Mouse (Mus musculus): ENCODE measurements around the gene Polr2f. TPM values are rescaled to one million over a fixed set of nuclear protein-coding genes. Genes with fewer than 3 reads are reported as not detected.
A peak's percentile ranks its signal among the peaks of the same experiment; 100 is the strongest.

Gene Polr2f
- polyA plus RNA-seq, 1 experiment from 2014 or later, result 320 TPM

GRCm38 (mm10) chr15:79162822-79163221, 22.0 kb downstream of the Polr2f start:
- peaks cover 6% of the 10 kb centered on the region; the same call in 1 of the 2 replicates for H3K27me3 ChIP-seq (ENCODE audit: control insufficient read depth, insufficient read depth, low read length)
- H3K4me1 ChIP-seq (replicated peaks; ENCODE audit: control insufficient read depth, insufficient read depth), result no peaks in the 10 kb centered on the region
- H3K4me2 ChIP-seq (replicated peaks; ENCODE audit: low read depth), result no peak overlapping the region
- TF ChIP-seq CTCF (IDR thresholded peaks at IDR 0.05; ENCODE audit: low read depth) (peak; percentile 46), EP300 (optimal IDR thresholded peaks at IDR 0.05) (no peak)
- ATAC-seq (ENCODE audit: low FRiP score, low TSS enrichment) (no peak), DNase-seq (ENCODE audit: low spot score) (no peak)
- H3K9ac ChIP-seq (ENCODE audit: low read length), result no peak overlapping the region
- H3K4me3 ChIP-seq (ENCODE audit: low read depth, low read length), result peak overlapping the region; percentile 18; the same call in 1 of the 2 replicates
- no peak overlapping the region for H3K27ac ChIP-seq (replicated peaks)
- H3K36me3 ChIP-seq (ENCODE audit: control insufficient read depth, insufficient read depth, low read length), result no peaks in the 10 kb centered on the region
- H3K9me3 ChIP-seq (ENCODE audit: control insufficient read depth, low read length), result no peaks in the 10 kb centered on the region
- WGBS, result 37% methylated on average over 14 of the region's 14 CpGs

- no peak overlapping the region for H3K9ac ChIP-seq (ENCODE audit: low read length)
- peaks cover 6% of the 10 kb centered on the region; the same call in 1 of the 2 replicates for H3K27me3 ChIP-seq (ENCODE audit: control insufficient read depth, insufficient read depth, low read length)
Observed at GRCm38 (mm10) chr15:79164251-79164650, 23.4 kb downstream of the Polr2f start.

GRCm38 (mm10) chr15:79165140-79165539, 24.3 kb downstream of the Polr2f start, which contains the start of gene Sox10:
TSS of gene Sox10 (minus strand) at chr15:79165240.
- Histone ChIP-seq H3K4me3 (ENCODE audit: low read depth, low read length) (peak within 1 kb of the TSS; percentile 18; the same call in 1 of the 2 replicates), H3K9ac (ENCODE audit: low read length) (no peak within 1 kb of the TSS), H3K27ac (replicated peaks) (no peak within 1 kb of the TSS), H3K9me3 (ENCODE audit: control insufficient read depth, low read length) (no peaks in the 10 kb centered on the region), H3K36me3 (ENCODE audit: control insufficient read depth, insufficient read depth, low read length) (no peaks in the 10 kb centered on the region), H3K27me3 (ENCODE audit: control insufficient read depth, insufficient read depth, low read length) (peaks cover 6% of the 10 kb centered on the region; the same call in 1 of the 2 replicates), H3K4me2 (replicated peaks; ENCODE audit: low read depth) (no peak within 1 kb of the TSS), H3K4me1 (replicated peaks; ENCODE audit: control insufficient read depth, insufficient read depth) (no peaks in the 10 kb centered on the region)
- ATAC-seq (ENCODE audit: low FRiP score, low TSS enrichment), result no peak
- TF ChIP-seq CTCF (IDR thresholded peaks at IDR 0.05; ENCODE audit: low read depth) (no peak), EP300 (optimal IDR thresholded peaks at IDR 0.05) (no peak)
- 60% methylated on average over 5 of the region's 5 CpGs for WGBS
- DNase-seq (ENCODE audit: low spot score), result no peak

More at GRCm38 (mm10) chr15:79164251-79164650, 23.4 kb downstream of the Polr2f start:
- H3K27ac ChIP-seq (replicated peaks), result no peak overlapping the region
- WGBS, result 17% methylated on average over 15 of the region's 15 CpGs
- H3K36me3 ChIP-seq (ENCODE audit: control insufficient read depth, insufficient read depth, low read length), result no peaks in the 10 kb centered on the region
- H3K4me2 ChIP-seq (replicated peaks; ENCODE audit: low read depth), result no peak overlapping the region
- H3K4me3 ChIP-seq (ENCODE audit: low read depth, low read length), result peak overlapping the region; percentile 18; the same call in 1 of the 2 replicates
- H3K4me1 ChIP-seq (replicated peaks; ENCODE audit: control insufficient read depth, insufficient read depth), result no peaks in the 10 kb centered on the region
- DNase-seq (ENCODE audit: low spot score) (no peak), ATAC-seq (ENCODE audit: low FRiP score, low TSS enrichment) (no peak)
- H3K9me3 ChIP-seq (ENCODE audit: control insufficient read depth, low read length), result no peaks in the 10 kb centered on the region
- TF ChIP-seq CTCF (IDR thresholded peaks at IDR 0.05; ENCODE audit: low read depth) (no peak), EP300 (optimal IDR thresholded peaks at IDR 0.05) (no peak)

GRCm38 (mm10) chr15:79166712-79167111, 25.9 kb downstream of the Polr2f start:
- no peak overlapping the region for H3K27ac ChIP-seq (replicated peaks)
- H3K36me3 ChIP-seq (ENCODE audit: control insufficient read depth, insufficient read depth, low read length), result no peaks in the 10 kb centered on the region
- no peak overlapping the region for H3K9ac ChIP-seq (ENCODE audit: low read length)
- ATAC-seq (ENCODE audit: low FRiP score, low TSS enrichment) (no peak), DNase-seq (ENCODE audit: low spot score) (no peak)
- TF ChIP-seq EP300 (optimal IDR thresholded peaks at IDR 0.05) (no peak), CTCF (IDR thresholded peaks at IDR 0.05; ENCODE audit: low read depth) (no peak)
- WGBS, result 57% methylated on average over 8 of the region's 8 CpGs
- H3K27me3 ChIP-seq (ENCODE audit: control insufficient read depth, insufficient read depth, low read length), result peaks cover 6% of the 10 kb centered on the region; the same call in 1 of the 2 replicates
- no peaks in the 10 kb centered on the region for H3K9me3 ChIP-seq (ENCODE audit: control insufficient read depth, low read length)
- no peaks in the 10 kb centered on the region for H3K4me1 ChIP-seq (replicated peaks; ENCODE audit: control insufficient read depth, insufficient read depth)
- H3K4me2 ChIP-seq (replicated peaks; ENCODE audit: low read depth), result no peak overlapping the region
- no peak overlapping the region for H3K4me3 ChIP-seq (ENCODE audit: low read depth, low read length)

GRCm38 (mm10) chr15:79176905-79177304, 36.1 kb downstream of the Polr2f start:
- H3K9ac ChIP-seq (ENCODE audit: low read length), result no peak overlapping the region
- DNase-seq (ENCODE audit: low spot score) (no peak), ATAC-seq (ENCODE audit: low FRiP score, low TSS enrichment) (peak; percentile 42; the same call in 1 of the 2 replicates)
- no peak overlapping the region for H3K4me2 ChIP-seq (replicated peaks; ENCODE audit: low read depth)
- TF ChIP-seq EP300 (optimal IDR thresholded peaks at IDR 0.05) (no peak), CTCF (IDR thresholded peaks at IDR 0.05; ENCODE audit: low read depth) (no peak)
- H3K27me3 ChIP-seq (ENCODE audit: control insufficient read depth, insufficient read depth, low read length), result no peaks in the 10 kb centered on the region
- H3K4me3 ChIP-seq (ENCODE audit: low read depth, low read length), result no peak overlapping the region
- WGBS, result 59% methylated on average over 6 of the region's 6 CpGs
- no peaks in the 10 kb centered on the region for H3K4me1 ChIP-seq (replicated peaks; ENCODE audit: control insufficient read depth, insufficient read depth)
- H3K36me3 ChIP-seq (ENCODE audit: control insufficient read depth, insufficient read depth, low read length), result no peaks in the 10 kb centered on the region
- no peak overlapping the region for H3K27ac ChIP-seq (replicated peaks)
- H3K9me3 ChIP-seq (ENCODE audit: control insufficient read depth, low read length), result no peaks in the 10 kb centered on the region

GRCm38 (mm10) chr15:79185213-79185612, 44.4 kb downstream of the Polr2f start:
- Histone ChIP-seq H3K4me3 (ENCODE audit: low read depth, low read length) (no peak overlapping the region), H3K36me3 (ENCODE audit: control insufficient read depth, insufficient read depth, low read length) (no peaks in the 10 kb centered on the region), H3K27me3 (ENCODE audit: control insufficient read depth, insufficient read depth, low read length) (no peaks in the 10 kb centered on the region), H3K4me2 (replicated peaks; ENCODE audit: low read depth) (no peak overlapping the region), H3K9me3 (ENCODE audit: control insufficient read depth, low read length) (no peaks in the 10 kb centered on the region), H3K9ac (ENCODE audit: low read length) (no peak overlapping the region), H3K4me1 (replicated peaks; ENCODE audit: control insufficient read depth, insufficient read depth) (no peaks in the 10 kb centered on the region), H3K27ac (replicated peaks) (no peak overlapping the region)
- TF ChIP-seq EP300 (optimal IDR thresholded peaks at IDR 0.05), result no peak
- no peak for DNase-seq (ENCODE audit: low spot score)
- ATAC-seq (ENCODE audit: low FRiP score, low TSS enrichment), result no peak
- 40% methylated on average over 10 of the region's 10 CpGs for WGBS

All from stomach, postnatal 0 days (tissue).